In genomic region chr14:72294631-72295030, GRCm38 (mm10) we compare ENCODE assay signal across 14 mouse cellular contexts.
"Had no signal": no experiment of that assay in that cellular context is flagged by ENCODE, and none has a peak within 500 bp of the region (broad histone marks: within the 10 kb centered on the region; RNA-seq: fewer than 3 reads in every experiment).

No protein-coding gene starts in this region.

- ATAC-seq: liver, postnatal 0 days had no signal

- H3K9ac ChIP-seq: intestine, embryonic 15.5 days; limb, embryonic 12.5 days; liver, embryonic 13.5 days; liver, postnatal 0 days; lung, embryonic 15.5 days; stomach, embryonic 15.5 days had no signal

- H3K36me3 ChIP-seq: intestine, embryonic 15.5 days; limb, embryonic 12.5 days; liver, embryonic 13.5 days; lung, embryonic 15.5 days; stomach, embryonic 15.5 days had no signal

- H3K27me3 ChIP-seq: intestine, embryonic 15.5 days; liver, embryonic 13.5 days; stomach, embryonic 15.5 days had no signal

- H3K4me2 ChIP-seq: liver, embryonic 13.5 days; stomach, embryonic 15.5 days had no signal

- H3K4me1 ChIP-seq: liver, embryonic 13.5 days; megakaryocyte, embryonic 14.5 days; stomach, embryonic 15.5 days had no signal

- H3K4me3 ChIP-seq: intestine, embryonic 15.5 days; limb, embryonic 12.5 days; liver, embryonic 13.5 days; lung, embryonic 15.5 days; megakaryocyte, embryonic 14.5 days; stomach, embryonic 15.5 days had no signal

- H3K9me3 ChIP-seq: intestine, embryonic 15.5 days; limb, embryonic 12.5 days; liver, embryonic 13.5 days; lung, embryonic 15.5 days; stomach, embryonic 15.5 days had no signal

- H3K27ac ChIP-seq: intestine, embryonic 15.5 days; limb, embryonic 12.5 days; liver, embryonic 13.5 days; lung, embryonic 15.5 days; macrophage; stomach, embryonic 15.5 days had no signal

- DNase-seq: kidney, adult 2 months; layer of hippocampus, adult 9-11 months; liver; liver, embryonic 13.5 days; liver, postnatal 0 days; right cerebral cortex, postnatal 14 days; thymus, adult 2 months; thymus, postnatal 25 days had no signal
